Mouse (Mus musculus): ENCODE measurements around the gene Kcnj9. TPM values are rescaled to one million over a fixed set of nuclear protein-coding genes. Genes with fewer than 3 reads are reported as not detected.

The Kcnj9 gene
- total RNA-seq, 2 experiments from 2014 or later = not detected

- ATAC-seq (replicated peaks; ENCODE audit: low FRiP score, low TSS enrichment, poor library complexity, severe bottlenecking) = no peak
These were observed 11.7 kb downstream of the Kcnj9 start for GRCm38 (mm10) chr1:172317431-172317830.

GRCm38 (mm10) chr1:172314911-172315310 lies 14.2 kb downstream of the Kcnj9 start:
- ATAC-seq (replicated peaks; ENCODE audit: low FRiP score, low TSS enrichment, poor library complexity, severe bottlenecking) = no peak

- no peak for ATAC-seq (replicated peaks; ENCODE audit: low FRiP score, low TSS enrichment, poor library complexity, severe bottlenecking)
These were observed 15.3 kb downstream of the Kcnj9 start for GRCm38 (mm10) chr1:172313613-172314411.

- ATAC-seq (replicated peaks; ENCODE audit: low FRiP score, low TSS enrichment, poor library complexity, severe bottlenecking) = 0 out of 2 replicates have a peak, but pooled peaks have one; percentile 16
These were observed 16.2 kb downstream of the Kcnj9 start for GRCm38 (mm10) chr1:172312768-172313561.

- peak; percentile 53 for ATAC-seq (replicated peaks; ENCODE audit: low FRiP score, low TSS enrichment, poor library complexity, severe bottlenecking)
These were observed 17.0 kb downstream of the Kcnj9 start for GRCm38 (mm10) chr1:172311921-172312767.

- peak; percentile 55 for ATAC-seq (replicated peaks; ENCODE audit: low FRiP score, low TSS enrichment, poor library complexity, severe bottlenecking)
These were observed 17.7 kb downstream of the Kcnj9 start for GRCm38 (mm10) chr1:172311248-172311906.

- peak; percentile 66 for ATAC-seq (replicated peaks; ENCODE audit: low FRiP score, low TSS enrichment, poor library complexity, severe bottlenecking)
These were observed 19.3 kb downstream of the Kcnj9 start for GRCm38 (mm10) chr1:172309699-172310398.

GRCm38 (mm10) chr1:172308409-172308808 lies 20.7 kb downstream of the Kcnj9 start:
- no peak for ATAC-seq (replicated peaks; ENCODE audit: low FRiP score, low TSS enrichment, poor library complexity, severe bottlenecking)

GRCm38 (mm10) chr1:172307936-172308335 lies 21.2 kb downstream of the Kcnj9 start:
- no peak for ATAC-seq (replicated peaks; ENCODE audit: low FRiP score, low TSS enrichment, poor library complexity, severe bottlenecking)

- ATAC-seq (replicated peaks; ENCODE audit: low FRiP score, low TSS enrichment, poor library complexity, severe bottlenecking) = no peak
These were observed 22.2 kb downstream of the Kcnj9 start for GRCm38 (mm10) chr1:172306885-172307284.

- no peak for ATAC-seq (replicated peaks; ENCODE audit: low FRiP score, low TSS enrichment, poor library complexity, severe bottlenecking)
These were observed 22.9 kb downstream of the Kcnj9 start for GRCm38 (mm10) chr1:172306196-172306595.

- ATAC-seq (replicated peaks; ENCODE audit: low FRiP score, low TSS enrichment, poor library complexity, severe bottlenecking) = no peak
These were observed 23.5 kb downstream of the Kcnj9 start for GRCm38 (mm10) chr1:172305635-172306034.

GRCm38 (mm10) chr1:172305153-172305552 lies 24.0 kb downstream of the Kcnj9 start:
- no peak for ATAC-seq (replicated peaks; ENCODE audit: low FRiP score, low TSS enrichment, poor library complexity, severe bottlenecking)

- peak; percentile 85 for ATAC-seq (replicated peaks; ENCODE audit: low FRiP score, low TSS enrichment, poor library complexity, severe bottlenecking)
These were observed 24.7 kb downstream of the Kcnj9 start for GRCm38 (mm10) chr1:172304443-172304842.

- ATAC-seq (replicated peaks; ENCODE audit: low FRiP score, low TSS enrichment, poor library complexity, severe bottlenecking) = no peak
These were observed 26.3 kb downstream of the Kcnj9 start for GRCm38 (mm10) chr1:172302851-172303250.

- no peak for ATAC-seq (replicated peaks; ENCODE audit: low FRiP score, low TSS enrichment, poor library complexity, severe bottlenecking)
These were observed 26.8 kb downstream of the Kcnj9 start for GRCm38 (mm10) chr1:172302311-172302710.

GRCm38 (mm10) chr1:172301180-172301579 lies 27.9 kb downstream of the Kcnj9 start:
- no peak for ATAC-seq (replicated peaks; ENCODE audit: low FRiP score, low TSS enrichment, poor library complexity, severe bottlenecking)

- no peak for ATAC-seq (replicated peaks; ENCODE audit: low FRiP score, low TSS enrichment, poor library complexity, severe bottlenecking)
These were observed 28.9 kb downstream of the Kcnj9 start for GRCm38 (mm10) chr1:172300247-172300646.

GRCm38 (mm10) chr1:172299528-172299927 lies 29.6 kb downstream of the Kcnj9 start:
- ATAC-seq (replicated peaks; ENCODE audit: low FRiP score, low TSS enrichment, poor library complexity, severe bottlenecking) = no peak

All from megakaryocyte-erythroid progenitor cell, adult 5-6 weeks (primary cell).